Mouse (Mus musculus) Muller cell, postnatal 12 days (primary cell): ENCODE results near the gene Gm44973.
"Not testable (repeated sequence)": the region's sequence is repeated elsewhere in the genome, so short reads cannot be mapped to it uniquely, and the experiment has no call there.

ENCODE experiments used
- DNase-seq: peaks from one replicate; pipeline ENCODE4 v3.0.0-alpha.2; 2015; ENCODE audit errors: inconsistent ontology term

The Gm44973 gene

DNA sequence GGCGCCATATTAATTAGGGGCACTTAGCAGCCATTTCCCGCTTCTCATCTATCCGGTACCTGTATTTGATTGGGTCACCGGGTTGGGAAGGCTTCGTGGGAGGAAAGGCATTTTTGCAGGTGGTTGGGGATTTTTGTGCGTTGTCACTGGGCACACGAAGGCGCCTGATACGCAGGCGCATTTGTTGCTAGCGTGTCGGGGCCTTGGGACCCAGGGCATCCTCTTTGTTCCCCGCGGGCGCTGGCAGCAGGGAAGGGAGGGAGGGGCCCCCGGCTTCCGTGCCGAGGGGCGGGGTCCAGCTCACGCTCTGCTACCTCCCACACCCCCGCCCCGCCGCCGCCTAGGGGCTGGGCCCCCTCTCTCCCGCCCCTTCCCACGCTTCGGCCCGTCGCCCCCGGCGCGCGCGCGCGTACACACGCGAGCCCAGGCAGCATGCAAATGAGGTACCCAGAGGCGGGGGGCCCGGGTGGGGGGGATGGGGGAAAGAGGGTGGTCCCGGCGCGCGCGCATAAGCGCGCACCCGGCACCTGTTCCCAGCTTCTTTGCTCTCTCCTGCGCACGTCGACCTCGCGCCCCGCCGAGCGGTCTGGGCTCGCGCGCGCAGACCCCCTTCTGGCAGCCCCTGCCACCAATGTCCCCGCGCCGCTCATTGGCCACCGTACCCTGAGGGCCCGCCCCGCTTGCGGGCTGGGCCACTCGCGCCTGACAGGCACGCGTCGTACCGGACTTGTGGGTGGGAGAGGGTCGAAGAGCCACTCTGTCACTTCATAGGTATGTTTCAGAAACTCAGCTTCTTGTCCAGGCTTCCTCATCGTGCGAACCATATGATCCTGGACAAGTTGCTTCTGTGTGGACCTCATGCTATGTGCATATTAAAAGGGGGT is at the start of gene Gm44973:
Gene Gm44973, plus strand, starts transcription at position 379 of the 884 bp plus-strand sequence.
- peak; percentile 98 for DNase-seq

DNA sequence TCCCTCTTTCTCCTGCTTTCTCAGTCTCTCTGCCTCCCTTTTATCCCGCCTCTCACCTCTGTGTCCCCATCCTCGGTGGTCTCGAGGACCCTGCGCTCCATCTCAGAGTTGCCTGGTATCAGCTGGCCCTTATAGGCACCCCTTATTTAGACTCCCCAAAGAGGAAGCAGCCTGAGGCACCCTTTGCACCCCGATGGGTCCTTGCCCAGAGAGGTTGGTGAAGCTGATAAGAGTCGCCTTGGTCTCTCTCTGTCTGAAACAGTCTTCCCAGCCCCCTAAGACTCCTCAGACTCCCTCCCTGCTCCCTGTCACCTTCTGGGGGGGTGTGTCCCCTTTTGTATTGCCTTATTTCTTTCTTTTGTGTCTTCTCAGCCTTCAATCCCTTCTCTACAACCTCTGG is 44.2 kb upstream of the Gm44973 start, which contains the start of gene Sbk3:
Gene Sbk3, minus strand, starts transcription at position 101 of the 400 bp plus-strand sequence.
- DNase-seq = no peak

- DNase-seq = no peak
Observed at GRCm38 (mm10) chr7:4971710-4972109, 43.6 kb upstream of the Gm44973 start.

DNA sequence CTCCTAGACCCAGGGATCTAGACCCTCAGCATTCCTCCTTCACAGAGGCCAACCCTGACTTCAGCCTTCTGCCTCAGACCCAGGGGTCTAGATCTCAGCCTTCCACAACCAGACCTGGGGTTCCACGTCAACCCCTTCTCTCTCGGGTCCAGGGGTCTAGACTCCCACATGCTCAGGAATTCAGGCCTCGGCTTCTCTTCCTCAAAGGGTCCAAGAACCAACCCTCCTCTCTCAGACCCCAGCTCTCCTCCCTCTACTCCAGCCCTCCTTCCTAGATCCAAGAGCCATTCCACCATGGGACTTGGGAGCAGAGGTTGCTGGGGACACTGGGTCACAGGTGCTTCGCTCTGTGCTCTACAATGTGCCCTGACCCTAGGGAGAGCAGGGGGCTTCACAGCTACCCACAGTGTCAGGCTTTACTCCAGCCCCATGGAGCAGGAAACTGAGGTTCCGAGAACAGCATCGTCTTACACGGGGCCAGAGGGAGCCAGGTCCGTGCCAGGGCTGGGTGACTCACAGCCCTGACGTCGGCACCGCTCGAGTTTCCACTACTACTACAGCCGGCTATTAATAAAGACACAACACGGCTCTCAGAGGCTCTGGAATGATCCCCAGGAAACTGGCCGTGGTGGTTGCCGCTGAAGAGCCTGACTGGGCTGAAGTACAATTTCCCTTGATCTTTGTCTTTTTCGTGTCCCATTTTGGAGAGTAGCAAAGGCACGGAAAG is 42.8 kb upstream of the Gm44973 start:
- peak; percentile 21 for DNase-seq

DNA sequence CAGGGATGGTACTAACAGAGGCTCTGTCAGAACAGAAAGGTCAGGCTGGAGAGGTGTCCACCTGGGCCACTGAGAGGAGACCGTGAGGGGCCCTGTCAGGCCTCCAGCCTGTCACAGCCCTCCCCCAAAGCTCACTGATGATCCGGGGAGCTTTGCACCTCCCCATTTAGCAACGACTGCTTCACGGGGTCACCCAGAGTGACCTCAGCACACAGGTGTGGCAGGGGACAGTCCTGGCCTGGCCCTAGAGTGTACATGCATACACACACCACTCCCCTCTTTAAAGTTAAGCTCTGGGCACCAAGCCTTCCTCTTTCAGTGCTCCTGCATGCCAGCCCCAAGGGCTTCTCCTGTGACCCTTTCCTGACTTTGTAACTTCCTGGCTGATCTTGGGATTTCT is 39.8 kb upstream of the Gm44973 start:
- no peak for DNase-seq

GRCm38 (mm10) chr7:4976832-4977231 is 38.5 kb upstream of the Gm44973 start:
- DNase-seq = no peak

DNA sequence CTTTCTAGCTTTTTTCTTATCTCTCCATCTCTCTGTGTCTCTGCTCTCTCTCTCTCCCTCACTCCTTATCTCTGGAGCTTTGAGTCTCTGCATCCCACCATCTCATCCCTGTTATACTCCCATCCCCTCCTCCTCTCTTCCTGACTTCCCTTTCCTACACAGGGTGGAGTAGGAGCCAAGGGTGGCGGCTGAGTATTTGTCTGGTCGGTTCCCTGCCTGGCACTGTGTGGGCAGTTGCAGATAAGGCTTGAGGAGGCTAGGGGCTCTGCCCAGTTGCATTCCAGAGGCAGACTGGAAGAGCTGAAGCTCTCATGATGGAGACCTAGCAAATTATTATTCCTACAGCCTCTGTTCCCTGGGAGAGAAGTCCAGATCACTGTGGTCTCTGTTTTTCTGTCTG is 27.0 kb upstream of the Gm44973 start:
- no peak for DNase-seq

DNA sequence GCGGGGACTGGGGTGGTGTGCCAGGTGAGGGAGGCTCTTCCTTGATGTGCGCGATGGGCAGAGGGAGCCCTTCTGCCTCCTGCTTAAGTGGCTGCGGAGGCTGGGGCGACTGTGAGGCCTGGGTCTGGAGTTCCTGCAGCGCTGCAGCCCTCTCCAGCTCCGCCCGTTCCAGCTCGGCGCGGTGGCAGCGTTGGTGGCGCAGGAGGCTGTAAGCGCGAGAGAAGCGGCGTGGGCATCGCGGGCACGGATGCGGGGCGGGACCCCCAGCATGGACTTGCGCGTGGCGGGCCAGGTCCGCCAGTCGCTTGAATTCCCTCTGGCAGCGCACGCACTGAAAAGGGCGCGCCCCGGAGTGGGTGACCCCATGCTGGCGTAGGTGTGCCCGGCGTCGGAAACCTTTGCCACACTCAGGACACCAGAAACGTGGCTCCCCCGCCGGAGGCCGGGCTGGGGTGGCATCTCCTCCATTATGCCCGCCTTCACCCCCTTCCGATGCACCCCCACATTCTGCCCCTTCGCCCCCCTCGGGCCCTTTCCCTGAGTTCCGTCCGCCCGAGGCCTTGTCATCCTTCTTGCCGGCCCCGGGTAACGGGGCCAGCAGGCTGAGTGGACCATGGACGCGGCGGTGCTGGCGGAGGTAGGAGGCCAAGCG is 21.8 kb upstream of the Gm44973 start:
- no peak for DNase-seq

DNA sequence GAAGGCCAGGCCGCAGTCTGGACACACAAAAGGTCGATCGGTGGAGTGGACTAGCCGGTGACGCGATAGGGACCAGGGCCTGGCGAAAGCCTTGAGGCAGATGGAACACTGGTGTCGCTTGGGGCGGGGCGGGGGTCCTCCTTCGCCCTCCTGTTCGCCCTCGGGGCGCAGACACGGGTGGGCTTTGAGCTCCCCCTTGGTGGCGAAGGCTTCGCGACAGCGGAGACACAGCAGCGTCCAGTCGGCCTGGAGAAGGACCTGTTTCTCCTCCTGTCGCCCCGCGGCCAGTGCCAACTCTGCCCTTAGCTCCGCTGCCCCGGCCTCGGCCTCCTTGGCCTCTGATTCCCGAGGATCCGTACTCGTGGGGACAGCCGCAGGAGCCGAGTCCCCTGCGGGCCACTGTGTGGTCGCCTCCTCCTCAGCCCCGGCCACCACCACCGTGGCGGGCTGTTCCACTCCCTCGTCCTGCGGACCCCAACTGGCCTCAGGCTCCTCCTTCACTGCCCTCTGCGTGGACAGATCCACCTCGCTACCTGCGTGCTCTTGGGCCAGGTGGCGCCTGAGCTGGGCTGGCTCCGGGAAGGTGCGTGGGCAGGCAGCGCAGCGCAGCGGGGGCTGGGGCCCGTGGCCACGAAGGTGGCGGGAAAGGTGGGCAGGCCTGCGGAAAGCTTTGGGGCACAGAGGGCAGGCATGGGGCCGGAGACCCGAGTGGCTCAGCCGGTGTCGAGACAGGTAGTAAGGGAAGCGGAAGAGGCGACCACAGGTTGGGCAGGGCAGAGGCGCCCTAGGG is 21.1 kb upstream of the Gm44973 start:
- DNase-seq = no peak

DNA sequence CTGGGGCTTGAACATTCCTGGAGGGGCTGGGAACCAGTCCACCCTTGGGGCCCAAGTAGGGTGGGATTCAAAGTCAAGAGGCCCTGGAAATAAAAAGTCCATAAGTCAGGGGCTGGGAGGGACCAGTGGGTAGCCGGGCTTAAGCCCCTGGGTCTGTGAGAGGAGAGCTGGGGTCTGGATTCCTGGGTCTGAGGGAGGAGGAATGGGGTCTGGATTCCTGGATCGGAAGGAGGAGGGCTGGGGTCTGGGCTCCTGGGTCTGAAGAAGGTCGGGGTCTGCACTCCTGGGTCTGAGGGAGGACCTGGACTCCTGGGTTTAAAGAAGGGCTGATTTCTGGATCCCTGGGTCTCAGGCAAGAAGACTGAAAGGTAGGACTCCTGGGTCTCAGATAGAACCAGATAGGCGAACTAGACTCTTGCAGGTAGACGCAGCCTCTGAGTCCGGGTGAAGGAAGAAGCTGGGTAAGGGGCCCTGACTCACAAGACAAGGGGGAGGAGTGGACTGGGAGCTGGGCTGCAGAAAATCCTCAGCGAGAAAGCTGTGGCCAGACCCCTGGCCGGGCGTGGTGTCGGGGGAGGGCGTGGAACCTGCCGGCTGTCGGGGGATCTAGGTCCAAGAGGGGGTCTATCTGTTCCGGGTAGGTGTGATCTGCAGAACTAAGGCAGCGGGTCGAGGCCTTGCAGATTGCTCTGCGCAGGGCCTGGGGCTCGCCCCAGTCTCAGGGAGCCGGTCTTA is 19.9 kb upstream of the Gm44973 start:
- peak; percentile 7 for DNase-seq

DNA sequence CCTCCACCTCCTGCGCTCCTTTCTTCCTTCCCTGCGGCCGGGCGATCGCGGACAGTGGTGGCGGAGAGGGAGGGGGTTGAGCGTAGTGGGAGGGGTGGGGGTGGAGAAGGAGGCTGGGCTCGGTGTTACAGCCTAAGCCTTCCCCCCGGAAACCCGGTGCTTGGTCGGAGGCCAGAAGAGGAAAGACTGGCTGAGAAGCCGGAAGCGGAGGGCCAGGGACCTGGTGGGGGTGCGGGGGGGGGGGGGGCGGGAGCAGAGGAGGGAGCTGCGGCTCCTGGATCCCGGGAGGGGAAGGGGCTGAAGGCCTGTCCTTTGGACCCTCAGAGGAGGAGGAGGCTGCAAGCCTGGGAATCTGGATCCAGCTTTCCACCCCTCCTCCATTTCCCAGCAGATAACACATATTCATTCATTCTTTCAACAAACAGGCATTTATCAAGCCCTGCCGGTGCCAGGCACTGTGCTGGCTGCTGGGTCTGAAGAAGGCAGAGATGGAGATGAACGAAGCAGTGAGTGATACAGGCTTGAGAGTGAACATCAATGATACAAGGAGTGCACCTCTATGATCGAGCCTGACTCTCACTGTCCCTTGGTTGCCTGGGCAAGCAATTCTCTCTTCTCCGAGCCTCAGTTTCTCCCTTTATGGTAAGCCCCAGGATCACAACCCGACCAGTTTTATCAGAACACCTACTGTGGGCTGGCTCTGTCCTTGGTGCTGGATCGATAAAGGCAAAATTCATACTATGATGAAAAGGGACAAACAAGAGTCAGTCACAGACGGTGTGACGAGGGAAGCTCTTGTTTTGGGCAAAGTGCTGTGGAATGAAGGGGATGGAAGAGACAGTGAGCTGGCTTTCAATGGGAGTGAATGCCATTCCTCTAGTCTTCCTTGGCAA is 19.0 kb upstream of the Gm44973 start, which contains the start of gene Zfp579:
Gene Zfp579, minus strand, starts transcription at position 156 of the 893 bp plus-strand sequence.
- peak; percentile 96 for DNase-seq

DNA sequence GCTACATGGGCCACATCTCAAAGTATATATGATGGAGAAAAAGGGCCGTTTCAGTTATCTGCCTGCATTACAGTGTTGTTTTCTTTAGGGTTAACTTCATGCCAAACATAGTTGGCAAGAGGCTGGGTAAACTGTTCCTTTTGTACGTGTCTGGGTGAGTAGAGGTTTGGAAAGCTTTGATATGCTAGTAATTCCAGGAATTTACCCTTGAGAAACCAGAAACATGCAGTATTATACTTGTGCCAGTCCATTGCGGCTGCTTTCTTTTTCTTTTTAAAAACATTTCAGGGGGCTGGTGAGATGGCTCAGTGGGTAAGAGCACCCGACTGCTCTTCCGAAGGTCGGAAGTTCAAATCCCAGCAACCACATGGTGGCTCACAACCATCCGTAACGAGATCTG is 18.4 kb upstream of the Gm44973 start:
- peak; percentile 88 for DNase-seq

GRCm38 (mm10) chr7:4999876-5000275 is 15.4 kb upstream of the Gm44973 start:
- no peak for DNase-seq

GRCm38 (mm10) chr7:5002876-5003275 is 12.4 kb upstream of the Gm44973 start:
- not testable (repeated sequence) for DNase-seq

DNA sequence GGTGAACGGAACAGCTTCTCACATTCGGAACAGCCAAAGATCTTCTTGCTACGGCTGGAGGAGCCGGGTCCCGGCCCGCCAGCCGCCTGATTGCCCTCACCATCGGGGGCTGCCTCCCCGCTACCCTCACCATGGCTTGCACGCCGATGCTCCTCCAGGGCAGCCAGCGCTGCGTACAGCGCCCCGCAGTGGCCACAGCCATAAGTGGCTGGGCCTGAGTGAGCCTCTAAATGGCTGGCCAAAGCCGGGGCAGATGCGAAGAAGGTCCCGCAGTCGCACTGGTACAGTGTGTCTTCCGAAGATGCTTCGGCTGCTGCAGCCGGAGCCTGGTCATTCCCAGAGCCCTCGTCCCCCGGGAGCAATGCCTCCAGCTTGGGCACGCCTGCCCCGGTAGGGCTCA is 7.1 kb upstream of the Gm44973 start:
- DNase-seq = no peak

GRCm38 (mm10) chr7:5012681-5013513 is 2.4 kb upstream of the Gm44973 start:
- DNase-seq = no peak

DNA sequence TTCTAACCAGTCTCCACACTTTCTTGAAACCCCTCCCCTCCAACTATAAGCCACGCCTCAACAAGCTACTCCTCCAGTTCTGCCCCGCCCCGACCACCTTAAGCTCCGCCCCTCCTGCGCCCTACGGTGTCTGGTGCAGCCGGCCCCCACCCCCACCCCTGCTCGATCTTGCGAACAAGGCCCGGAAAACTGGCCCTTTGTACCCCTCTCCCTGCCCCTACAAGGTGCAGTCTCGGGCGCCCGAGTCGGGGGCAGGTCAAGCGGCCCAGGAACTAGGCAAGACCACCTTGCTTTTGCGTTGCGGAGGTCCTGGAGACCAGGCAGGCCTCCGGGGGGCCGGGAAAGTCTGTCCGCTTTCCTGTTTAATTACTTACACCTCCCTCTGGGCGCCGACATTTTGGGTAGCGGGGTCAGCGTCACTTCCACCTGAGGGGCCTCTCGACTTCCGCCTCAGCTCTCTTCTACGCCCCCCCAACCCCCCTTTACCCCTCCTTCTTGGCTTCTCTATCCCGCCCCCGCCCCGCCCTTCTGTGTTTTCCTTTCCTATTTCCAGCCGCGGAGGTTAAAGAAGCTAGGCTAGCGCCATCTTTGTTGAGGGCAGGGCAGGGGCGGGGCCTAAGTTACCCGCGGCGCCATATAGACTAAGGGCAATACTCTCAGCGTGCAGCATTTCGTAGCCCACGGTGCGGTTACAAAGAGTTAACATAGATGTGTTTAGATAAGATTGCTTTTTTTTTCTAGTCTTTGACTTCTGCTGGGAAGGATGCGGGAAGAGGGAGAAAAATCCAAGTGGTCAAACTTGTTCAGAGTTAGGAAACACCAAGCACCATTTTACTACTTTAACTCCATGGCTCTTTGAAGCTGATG is 812 bp upstream of the Gm44973 start, which contains the start of the genes Zfp524 and Fiz1:
Gene Zfp524, plus strand, starts transcription at position 165 of the 867 bp plus-strand sequence.
Gene Fiz1, minus strand, starts transcription at position 447 of the 867 bp plus-strand sequence.
- peak; percentile 100 for DNase-seq

- no peak for DNase-seq
Observed at GRCm38 (mm10) chr7:5016057-5016456, 761 bp downstream of the Gm44973 start.
